Mouse (Mus musculus) adrenal gland, postnatal 25 days (tissue): Measurements from ENCODE around the gene Pinlyp. TPM values are rescaled to one million over a fixed set of nuclear protein-coding genes. Genes with fewer than 3 reads are reported as not detected.

Experiments used
- total RNA-seq: library from RNA; stranded (reverse); gene quantifications from 2 replicates; pipeline ENCODE4 v1.2.3, GENCODE M21; 2021

Gene Pinlyp
- total RNA-seq, 1 experiment from 2014 or later = not detected

Other genes starting within 250 kb of the Pinlyp start
- gene Zfp61, start 244.9 kb downstream of the Pinlyp start, total RNA-seq = 10.1 and 11.5 TPM in 2 replicates
- gene Zfp94, start 229.5 kb downstream of the Pinlyp start, total RNA-seq = 4.1 and 6.6 TPM in 2 replicates
- 1.0 and 1.1 TPM in 2 replicates for gene Tescl, start 212.2 kb downstream of the Pinlyp start, total RNA-seq
- not detected in 2 replicates for gene Lypd5, start 196.9 kb downstream of the Pinlyp start, total RNA-seq
- gene Kcnn4, start 175.9 kb downstream of the Pinlyp start, total RNA-seq = 0.21 TPM in 1 of 2 replicates, not detected in the other
- 26.6 and 29.1 TPM in 2 replicates for gene Smg9, start 146.5 kb downstream of the Pinlyp start, total RNA-seq
- gene Irgc1, start 93.8 kb downstream of the Pinlyp start, total RNA-seq = not detected in 2 replicates
- 5.6 and 7.8 TPM in 2 replicates for gene Plaur, start 83.6 kb downstream of the Pinlyp start, total RNA-seq
- gene Cadm4, start 64.1 kb downstream of the Pinlyp start, total RNA-seq = 2.4 and 3.8 TPM in 2 replicates
- gene Zfp428, start 39.1 kb downstream of the Pinlyp start, total RNA-seq = 6.2 and 7.0 TPM in 2 replicates
- gene AC161166.1, start 33.7 kb downstream of the Pinlyp start, total RNA-seq = not detected in 2 replicates
- gene Irgq, start 15.4 kb downstream of the Pinlyp start, total RNA-seq = 24.5 and 29.5 TPM in 2 replicates
- 38.0 and 51.2 TPM in 2 replicates for gene Xrcc1, start 171 bp upstream of the Pinlyp start, total RNA-seq
- 26.0 and 38.2 TPM in 2 replicates for gene Ethe1, start 41.4 kb upstream of the Pinlyp start, total RNA-seq
- gene Zfp575, start 41.5 kb upstream of the Pinlyp start, total RNA-seq = 0.39 TPM in 1 of 2 replicates, not detected in the other
- gene Phldb3, start 64.6 kb upstream of the Pinlyp start, total RNA-seq = 7.1 and 7.4 TPM in 2 replicates
- 1.5 and 1.7 TPM in 2 replicates for gene Lypd3, start 90.4 kb upstream of the Pinlyp start, total RNA-seq
- gene Tex101, start 130.6 kb upstream of the Pinlyp start, total RNA-seq = not detected in 2 replicates
- gene BC049730, start 163.1 kb upstream of the Pinlyp start, total RNA-seq = not detected in 2 replicates
- not detected in 2 replicates for gene Gm4763, start 180.8 kb upstream of the Pinlyp start, total RNA-seq
- not detected in 2 replicates for gene Cd177, start 214.2 kb upstream of the Pinlyp start, total RNA-seq
- gene Ceacam10, start 231.1 kb upstream of the Pinlyp start, total RNA-seq = 0.36 TPM in 1 of 2 replicates, not detected in the other